Mouse (Mus musculus) naive thymus-derived CD4-positive, alpha-beta T cell, adult 5 months (primary cell): Measurements from ENCODE around the gene Gm3453. TPM values are rescaled to one million over a fixed set of nuclear protein-coding genes. Genes with fewer than 3 reads are reported as not detected.

ENCODE experiments used
- polyA plus RNA-seq: library from polyadenylated mRNA; unstranded; fragments of 100-300 nt; shearing (Covaris generic); gene quantifications from one replicate; pipeline ENCODE4 v1.2.1, GENCODE M21; 2017

Gm3453 gene
- not detected for polyA plus RNA-seq

DNA sequence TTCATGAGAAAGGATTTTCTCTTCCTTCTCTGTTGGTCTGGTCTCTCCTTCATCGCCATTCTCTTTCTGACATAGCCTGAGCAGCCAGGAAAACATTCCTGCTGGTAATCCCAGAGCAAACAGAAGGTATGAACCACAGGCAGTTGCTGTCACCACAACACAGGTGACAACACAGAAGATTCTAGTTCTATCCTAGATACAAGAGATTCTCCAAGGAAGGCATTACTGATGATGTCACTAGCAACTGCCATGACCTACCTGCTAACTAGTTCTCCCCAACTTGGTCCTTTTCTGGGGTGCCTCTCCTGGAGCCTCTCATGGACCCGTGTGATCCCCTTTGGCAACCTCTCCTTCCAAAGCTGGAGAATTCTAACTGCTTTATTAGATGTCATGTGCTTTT lies at the start of gene Gm3453:
TSS of gene Gm3453 (minus strand) at position 101 of the 400 bp plus-strand sequence.

DNA sequence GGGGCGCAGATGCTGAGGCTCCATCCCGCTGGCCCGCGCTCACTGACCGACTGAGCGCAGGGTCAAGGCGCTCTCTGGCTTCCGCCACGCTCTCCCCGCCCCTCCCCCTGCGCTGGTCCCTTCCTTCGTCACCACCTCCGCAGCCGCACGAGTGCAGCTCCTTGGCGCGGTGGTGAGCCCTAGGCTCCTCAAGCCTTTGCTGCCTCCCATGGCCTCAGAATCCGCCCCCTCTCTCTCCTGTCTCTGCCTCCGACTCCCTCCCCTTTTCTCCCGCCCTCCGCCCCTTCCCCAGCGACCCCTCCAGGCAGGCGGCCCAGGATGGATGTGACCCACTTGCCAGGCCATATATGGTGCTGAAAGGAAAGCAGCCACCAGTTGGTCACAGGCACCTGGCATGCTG lies 17.3 kb downstream of the Gm3453 start, which contains the start of gene Gm3248:
TSS of gene Gm3248 (minus strand) at position 111 of the 400 bp plus-strand sequence.

Other genes starting within 250 kb of the Gm3453 start
- not detected for gene Gm3373, start 237.6 kb downstream of the Gm3453 start, polyA plus RNA-seq
- not detected for gene Gm3383, start 171.2 kb downstream of the Gm3453 start, polyA plus RNA-seq
- not detected for gene Gm3424, start 148.8 kb downstream of the Gm3453 start, polyA plus RNA-seq
- not detected for gene Gm8237, start 98.8 kb downstream of the Gm3453 start, polyA plus RNA-seq
- not detected for gene Gm3248, start 17.4 kb downstream of the Gm3453 start, polyA plus RNA-seq
- not detected for gene Gm6337, start 79.1 kb upstream of the Gm3453 start, polyA plus RNA-seq
- not detected for gene Gm8206, start 114.8 kb upstream of the Gm3453 start, polyA plus RNA-seq
- 0.56 TPM for gene Gm3468, start 129.5 kb upstream of the Gm3453 start, polyA plus RNA-seq
- not detected for gene Gm3476, start 146.7 kb upstream of the Gm3453 start, polyA plus RNA-seq
- not detected for gene Gm21560, start 240.2 kb upstream of the Gm3453 start, polyA plus RNA-seq